Mouse (Mus musculus) limb, embryonic 14.5 days (tissue): ENCODE results near the gene Adamts10. TPM values are rescaled to one million over a fixed set of nuclear protein-coding genes. Genes with fewer than 3 reads are reported as not detected.

ENCODE experiments used
- ATAC-seq: fragments of 200-750 bp; cut with Nextera tagmentation; 2 replicates; pipeline ENCODE4 v1.8.0; 2017; ENCODE audit warnings: low read depth, moderate number of reproducible peaks, moderate TSS enrichment; ENCODE audit not compliant: low FRiP score
- DNase-seq: peaks from one replicate; pipeline ENCODE4 v3.0.0-alpha.2; 2015; ENCODE audit warnings: low spot score
- H3K27ac ChIP-seq: fragments of 300-500 bp; sonication (generic); replicated peaks from 2 replicates; pipeline ENCODE4 v1.5.1; 2014; ENCODE audit warnings: low read depth, mild to moderate bottlenecking, low read length, moderate library complexity, mixed read lengths
- H3K27me3 ChIP-seq: fragments of 300-500 bp; sonication (generic); 2 replicates; pipeline ENCODE4 v1.6.1; 2014; ENCODE audit warnings: low read length, mixed read lengths; ENCODE audit not compliant: control insufficient read depth, insufficient read depth
- H3K36me3 ChIP-seq: fragments of 300-500 bp; sonication (generic); 2 replicates; pipeline ENCODE4 v1.6.1; 2014; ENCODE audit warnings: mild to moderate bottlenecking, low read length, moderate library complexity, mixed read lengths; ENCODE audit not compliant: control insufficient read depth, insufficient read depth
- H3K4me1 ChIP-seq: fragments of 300-500 bp; sonication (generic); 2 replicates; pipeline ENCODE4 v1.6.1; 2014; ENCODE audit warnings: antibody characterized with exemption, low read length, mixed read lengths; ENCODE audit not compliant: control insufficient read depth, insufficient read depth
- H3K4me2 ChIP-seq: fragments of 300-500 bp; sonication (generic); replicated peaks from 2 replicates; pipeline ENCODE4 v1.6.1; 2014; ENCODE audit warnings: low read depth, mild to moderate bottlenecking, low read length, moderate library complexity; ENCODE audit not compliant: severe bottlenecking
- H3K4me3 ChIP-seq: fragments of 300-500 bp; sonication (generic); replicated peaks from 2 replicates; pipeline ENCODE4 v1.5.1; 2014; ENCODE audit warnings: low read length
- H3K9ac ChIP-seq: fragments of 300-500 bp; sonication (generic); 2 replicates; pipeline ENCODE4 v1.6.1; 2014; ENCODE audit warnings: mild to moderate bottlenecking, low read depth, low read length, moderate library complexity; ENCODE audit not compliant: severe bottlenecking
- H3K9me3 ChIP-seq: fragments of 300-500 bp; sonication (generic); 2 replicates; pipeline ENCODE4 v1.6.1; 2016; ENCODE audit warnings: low read length; ENCODE audit not compliant: control insufficient read depth
- POLR2A ChIP-seq: fragments of 200-500 bp; IDR thresholded peaks from 2 replicates; pipeline ENCODE4 v1.8.0; 2012; ENCODE audit warnings: inconsistent platforms, mild to moderate bottlenecking, moderate library complexity, borderline replicate concordance; ENCODE audit not compliant: insufficient read depth, insufficient read length; ENCODE audit errors: extremely low read depth
- WGBS: fragments of 180-500 bp; shearing (Covaris S2); extraction: QIAGEN DNeasy Blood & Tissue Kit; methylation state at CpG from one replicate; pipeline ENCODE4 v1.1.7; 2014; 5-methylcytosine and 5-hydroxymethylcytosine counted together
- polyA plus RNA-seq, 2 experiments: library from polyadenylated mRNA; depleted of rRNA in 1 of 2; stranded (reverse) in 1 of 2; unstranded in 1 of 2; fragments of >200 nt; fragmentation: Nextera tagmentation in 1 of 2; extraction: Ambion mirVana in 1 of 2; gene quantifications; 2 replicates each; pipeline versions ENCODE4 v1.2.1 to v1.2.3; 2012 to 2014

The Adamts10 gene
- polyA plus RNA-seq, 2 experiments = 80.6 to 269 TPM

- Histone ChIP-seq H3K36me3 (no peaks in the 10 kb centered on the region), H3K4me3 (no peak overlapping the region), H3K27ac (no peak overlapping the region), H3K9me3 (no peaks in the 10 kb centered on the region), H3K4me1 (no peaks in the 10 kb centered on the region), H3K4me2 (no peak overlapping the region), H3K9ac (no peak overlapping the region), H3K27me3 (no peaks in the 10 kb centered on the region)
- ATAC-seq = no peak
- DNase-seq = no peak
- 72% methylated on average over 2 of the region's 2 CpGs for WGBS
- no peak for TF ChIP-seq POLR2A
Measured at GRCm38 (mm10) chr17:33563527-33564076, 39.6 kb downstream of the Adamts10 start.

GRCm38 (mm10) chr17:33564599-33564998 lies 40.6 kb downstream of the Adamts10 start:
- Histone ChIP-seq H3K4me3 (no peak overlapping the region), H3K27me3 (no peaks in the 10 kb centered on the region), H3K9me3 (no peaks in the 10 kb centered on the region), H3K4me2 (no peak overlapping the region), H3K4me1 (no peaks in the 10 kb centered on the region), H3K9ac (no peak overlapping the region), H3K27ac (no peak overlapping the region), H3K36me3 (no peaks in the 10 kb centered on the region)
- ATAC-seq (no peak), DNase-seq (no peak)
- 67% methylated on average over 1 of the region's 1 CpGs for WGBS
- no peak for TF ChIP-seq POLR2A

GRCm38 (mm10) chr17:33566182-33566581 lies 42.2 kb downstream of the Adamts10 start:
- Histone ChIP-seq H3K4me1 (no peaks in the 10 kb centered on the region), H3K4me3 (no peak overlapping the region), H3K9ac (no peak overlapping the region), H3K36me3 (no peaks in the 10 kb centered on the region), H3K4me2 (no peak overlapping the region), H3K9me3 (no peaks in the 10 kb centered on the region), H3K27ac (no peak overlapping the region), H3K27me3 (no peaks in the 10 kb centered on the region)
- ATAC-seq = no peak
- whole genome bisulfite sequencing = 69% methylated on average over 2 of the region's 2 CpGs
- no peak for DNase-seq
- TF ChIP-seq POLR2A = no peak

- ATAC-seq (no peak), DNase-seq (no peak)
- no peak overlapping the region for H3K9ac ChIP-seq
- H3K4me2 ChIP-seq = no peak overlapping the region
- TF ChIP-seq POLR2A = no peak
- no peaks in the 10 kb centered on the region for H3K27me3 ChIP-seq
- no peak overlapping the region for H3K4me3 ChIP-seq
- H3K9me3 ChIP-seq = no peaks in the 10 kb centered on the region
- H3K27ac ChIP-seq = no peak overlapping the region
- H3K4me1 ChIP-seq = no peaks in the 10 kb centered on the region
- WGBS = 81% methylated on average over 4 of the region's 4 CpGs
- no peaks in the 10 kb centered on the region for H3K36me3 ChIP-seq
Measured at GRCm38 (mm10) chr17:33584061-33584460, 60.1 kb downstream of the Adamts10 start.

DNA sequence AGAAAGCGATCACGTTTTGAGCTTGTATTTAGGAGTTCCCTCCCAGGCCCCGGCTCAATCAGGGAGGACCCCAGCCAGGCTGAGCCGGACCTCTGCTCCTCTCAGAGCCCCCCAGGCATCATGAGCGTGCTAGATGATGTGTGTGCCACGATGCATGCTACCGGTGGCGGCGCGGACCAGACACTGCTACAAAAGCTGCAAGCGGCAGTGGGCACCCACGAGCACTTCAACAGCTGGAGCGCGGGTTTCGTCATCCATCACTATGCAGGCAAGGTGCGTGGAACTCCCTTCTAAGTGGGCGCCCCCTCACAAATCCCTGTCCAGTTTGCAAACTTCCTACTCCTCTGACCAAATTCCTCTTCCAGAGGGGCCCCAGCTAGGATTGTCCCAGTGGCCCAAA lies 62.0 kb downstream of the Adamts10 start:
- H3K27me3 ChIP-seq = no peaks in the 10 kb centered on the region
- WGBS = 63% methylated on average over 15 of the region's 17 CpGs
- no peak overlapping the region for H3K4me2 ChIP-seq
- TF ChIP-seq POLR2A = no peak
- DNase-seq (no peak), ATAC-seq (no peak)
- no peak overlapping the region for H3K9ac ChIP-seq
- H3K36me3 ChIP-seq = no peaks in the 10 kb centered on the region
- no peak overlapping the region for H3K27ac ChIP-seq
- no peak overlapping the region for H3K4me3 ChIP-seq
- no peaks in the 10 kb centered on the region for H3K4me1 ChIP-seq
- no peaks in the 10 kb centered on the region for H3K9me3 ChIP-seq

DNA sequence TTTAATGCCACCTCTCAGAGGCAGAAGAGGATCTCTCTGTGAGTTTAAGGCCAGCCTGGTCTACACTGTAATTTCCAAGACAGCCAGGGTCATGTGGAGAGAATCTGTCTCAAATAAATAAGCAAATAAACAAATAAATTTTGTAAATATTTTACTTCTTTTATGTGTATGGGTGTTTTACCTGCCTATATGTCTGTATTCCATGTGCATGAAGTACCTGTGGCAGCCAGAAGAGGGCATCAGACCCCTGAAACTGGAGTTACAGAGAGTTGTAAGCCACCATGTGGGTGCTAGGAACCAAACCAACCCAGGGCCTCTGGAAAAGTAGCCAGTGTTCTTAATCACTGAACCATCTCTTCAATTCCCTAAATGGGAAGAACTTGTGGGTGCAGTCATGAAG lies 73.3 kb downstream of the Adamts10 start:
- H3K36me3 ChIP-seq = no peaks in the 10 kb centered on the region
- H3K27me3 ChIP-seq = no peaks in the 10 kb centered on the region
- H3K4me1 ChIP-seq = no peaks in the 10 kb centered on the region
- 0 out of 2 replicates have a peak, but pooled peaks cover 3% of the 10 kb centered on the region for H3K9me3 ChIP-seq
- DNase-seq (no peak), ATAC-seq (no peak)
- no peak overlapping the region for H3K27ac ChIP-seq
- no peak overlapping the region for H3K4me2 ChIP-seq
- TF ChIP-seq POLR2A = no peak
- no peak overlapping the region for H3K4me3 ChIP-seq
- no peak overlapping the region for H3K9ac ChIP-seq
